Mouse (Mus musculus) limb, embryonic 14.5 days (tissue): ENCODE results near the gene Pakap. TPM values are rescaled to one million over a fixed set of nuclear protein-coding genes. Genes with fewer than 3 reads are reported as not detected.

ENCODE experiments used
- ATAC-seq: fragments of 200-750 bp; cut with Nextera tagmentation; 2 replicates; pipeline ENCODE4 v1.8.0; 2017; ENCODE audit warnings: low read depth, moderate number of reproducible peaks, moderate TSS enrichment; ENCODE audit not compliant: low FRiP score
- DNase-seq: peaks from one replicate; pipeline ENCODE4 v3.0.0-alpha.2; 2015; ENCODE audit warnings: low spot score
- H3K27ac ChIP-seq: fragments of 300-500 bp; sonication (generic); replicated peaks from 2 replicates; pipeline ENCODE4 v1.5.1; 2014; ENCODE audit warnings: low read depth, mild to moderate bottlenecking, low read length, moderate library complexity, mixed read lengths
- H3K27me3 ChIP-seq: fragments of 300-500 bp; sonication (generic); 2 replicates; pipeline ENCODE4 v1.6.1; 2014; ENCODE audit warnings: low read length, mixed read lengths; ENCODE audit not compliant: control insufficient read depth, insufficient read depth
- H3K36me3 ChIP-seq: fragments of 300-500 bp; sonication (generic); 2 replicates; pipeline ENCODE4 v1.6.1; 2014; ENCODE audit warnings: mild to moderate bottlenecking, low read length, moderate library complexity, mixed read lengths; ENCODE audit not compliant: control insufficient read depth, insufficient read depth
- H3K4me1 ChIP-seq: fragments of 300-500 bp; sonication (generic); 2 replicates; pipeline ENCODE4 v1.6.1; 2014; ENCODE audit warnings: antibody characterized with exemption, low read length, mixed read lengths; ENCODE audit not compliant: control insufficient read depth, insufficient read depth
- H3K4me2 ChIP-seq: fragments of 300-500 bp; sonication (generic); replicated peaks from 2 replicates; pipeline ENCODE4 v1.6.1; 2014; ENCODE audit warnings: low read depth, mild to moderate bottlenecking, low read length, moderate library complexity; ENCODE audit not compliant: severe bottlenecking
- H3K4me3 ChIP-seq: fragments of 300-500 bp; sonication (generic); replicated peaks from 2 replicates; pipeline ENCODE4 v1.5.1; 2014; ENCODE audit warnings: low read length
- H3K9ac ChIP-seq: fragments of 300-500 bp; sonication (generic); 2 replicates; pipeline ENCODE4 v1.6.1; 2014; ENCODE audit warnings: mild to moderate bottlenecking, low read depth, low read length, moderate library complexity; ENCODE audit not compliant: severe bottlenecking
- H3K9me3 ChIP-seq: fragments of 300-500 bp; sonication (generic); 2 replicates; pipeline ENCODE4 v1.6.1; 2016; ENCODE audit warnings: low read length; ENCODE audit not compliant: control insufficient read depth
- POLR2A ChIP-seq: fragments of 200-500 bp; IDR thresholded peaks from 2 replicates; pipeline ENCODE4 v1.8.0; 2012; ENCODE audit warnings: inconsistent platforms, mild to moderate bottlenecking, moderate library complexity, borderline replicate concordance; ENCODE audit not compliant: insufficient read depth, insufficient read length; ENCODE audit errors: extremely low read depth
- WGBS: fragments of 180-500 bp; shearing (Covaris S2); extraction: QIAGEN DNeasy Blood & Tissue Kit; methylation state at CpG from one replicate; pipeline ENCODE4 v1.1.7; 2014; 5-methylcytosine and 5-hydroxymethylcytosine counted together
- polyA plus RNA-seq, 2 experiments: library from polyadenylated mRNA; depleted of rRNA in 1 of 2; stranded (reverse) in 1 of 2; unstranded in 1 of 2; fragments of >200 nt; fragmentation: Nextera tagmentation in 1 of 2; extraction: Ambion mirVana in 1 of 2; gene quantifications; 2 replicates each; pipeline versions ENCODE4 v1.2.1 to v1.2.3; 2012 to 2014

Gene Pakap
- polyA plus RNA-seq, 2 experiments, result 6.4 to 26.9 TPM

DNA sequence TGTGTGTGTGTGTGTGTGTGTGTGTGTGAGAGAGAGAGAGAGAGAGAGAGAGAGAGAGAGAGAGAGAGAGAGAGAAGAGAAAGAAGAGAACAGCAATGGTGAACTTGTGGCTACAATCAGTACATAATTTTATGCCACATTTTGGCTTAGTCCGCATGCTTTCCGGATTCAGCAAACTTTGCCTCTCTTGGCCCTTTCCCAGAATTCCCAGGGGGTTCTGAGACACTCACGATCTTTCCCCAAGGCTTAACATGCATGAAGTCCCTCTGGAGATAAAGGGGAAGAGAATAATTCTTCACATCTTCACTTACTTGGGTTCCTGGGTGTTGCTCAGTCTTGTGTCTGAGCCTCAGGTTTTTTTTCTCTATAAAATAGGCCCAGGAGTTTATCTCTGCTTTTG, 2.2 kb downstream of the Pakap start:
- Histone ChIP-seq H3K4me2 (peak overlapping the region; percentile 83), H3K4me1 (peaks cover 28% of the 10 kb centered on the region), H3K27ac (no peak overlapping the region), H3K36me3 (no peaks in the 10 kb centered on the region), H3K9me3 (no peaks in the 10 kb centered on the region), H3K27me3 (no peaks in the 10 kb centered on the region), H3K9ac (no peak overlapping the region), H3K4me3 (peak overlapping the region; percentile 63)
- TF ChIP-seq POLR2A, result no peak
- WGBS, result 68% methylated on average over 3 of the region's 3 CpGs
- DNase-seq (no peak), ATAC-seq (no peak)

- Histone ChIP-seq H3K4me1 (peaks cover 12% of the 10 kb centered on the region), H3K4me3 (no peak overlapping the region), H3K9ac (no peak overlapping the region), H3K4me2 (no peak overlapping the region), H3K36me3 (no peaks in the 10 kb centered on the region), H3K9me3 (no peaks in the 10 kb centered on the region), H3K27me3 (no peaks in the 10 kb centered on the region), H3K27ac (no peak overlapping the region)
- ATAC-seq (no peak), DNase-seq (no peak)
- 86% methylated on average over 3 of the region's 3 CpGs for WGBS
- no peak for TF ChIP-seq POLR2A
These were observed 6.2 kb downstream of the Pakap start for GRCm38 (mm10) chr4:57574181-57574580.

DNA sequence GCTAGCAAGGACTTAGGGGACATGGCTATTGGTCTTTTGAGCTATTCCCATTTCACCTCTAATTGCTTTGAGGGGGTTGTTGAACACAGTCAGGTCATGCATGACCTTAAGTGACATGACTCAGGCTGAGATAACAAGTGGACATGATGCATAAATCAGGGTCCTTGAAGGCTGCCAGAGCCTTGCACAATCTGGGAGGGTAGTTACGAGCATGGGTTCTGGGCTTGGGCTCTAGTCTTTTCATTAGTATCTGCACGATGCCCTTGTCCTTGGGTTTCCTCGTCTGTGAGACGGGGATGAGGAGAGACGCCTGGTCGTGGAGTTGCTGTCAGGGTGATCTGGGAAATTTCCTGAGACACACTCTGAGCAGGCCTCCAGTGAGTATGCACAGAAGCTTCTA, 6.7 kb downstream of the Pakap start:
- Histone ChIP-seq H3K9ac (no peak overlapping the region), H3K4me3 (no peak overlapping the region), H3K4me1 (peaks cover 8% of the 10 kb centered on the region), H3K9me3 (no peaks in the 10 kb centered on the region), H3K27ac (no peak overlapping the region), H3K4me2 (no peak overlapping the region), H3K36me3 (no peaks in the 10 kb centered on the region), H3K27me3 (no peaks in the 10 kb centered on the region)
- TF ChIP-seq POLR2A, result no peak
- 75% methylated on average over 6 of the region's 6 CpGs for WGBS
- no peak for DNase-seq
- ATAC-seq, result no peak

- no peaks in the 10 kb centered on the region for H3K27me3 ChIP-seq
- H3K9me3 ChIP-seq, result no peaks in the 10 kb centered on the region
- no peak overlapping the region for H3K4me2 ChIP-seq
- 82% methylated on average over 5 of the region's 5 CpGs for WGBS
- H3K4me1 ChIP-seq, result no peaks in the 10 kb centered on the region
- no peak for ATAC-seq
- no peak for DNase-seq
- no peak overlapping the region for H3K27ac ChIP-seq
- no peak for TF ChIP-seq POLR2A
- H3K4me3 ChIP-seq, result no peak overlapping the region
- H3K36me3 ChIP-seq, result peaks cover 4% of the 10 kb centered on the region; the same call in 1 of the 2 replicates
- no peak overlapping the region for H3K9ac ChIP-seq
These were observed 7.7 kb downstream of the Pakap start for GRCm38 (mm10) chr4:57575686-57576085.

- DNase-seq, result no peak
- Histone ChIP-seq H3K4me2 (no peak overlapping the region), H3K4me1 (no peaks in the 10 kb centered on the region), H3K9me3 (no peaks in the 10 kb centered on the region), H3K9ac (no peak overlapping the region), H3K27me3 (no peaks in the 10 kb centered on the region), H3K27ac (no peak overlapping the region), H3K36me3 (peaks cover 4% of the 10 kb centered on the region; the same call in 1 of the 2 replicates), H3K4me3 (no peak overlapping the region)
- ATAC-seq, result no peak
- WGBS, result 83% methylated on average over 11 of the region's 11 CpGs
- no peak for TF ChIP-seq POLR2A
These were observed 8.1 kb downstream of the Pakap start for GRCm38 (mm10) chr4:57576095-57576494.

GRCm38 (mm10) chr4:57579683-57580082, 11.7 kb downstream of the Pakap start:
- H3K4me1 ChIP-seq, result 0 out of 2 replicates have a peak, but pooled peaks cover 2% of the 10 kb centered on the region
- DNase-seq (no peak), ATAC-seq (no peak)
- H3K4me2 ChIP-seq, result no peak overlapping the region
- 91% methylated on average over 10 of the region's 10 CpGs for WGBS
- no peak overlapping the region for H3K27ac ChIP-seq
- no peak for TF ChIP-seq POLR2A
- no peaks in the 10 kb centered on the region for H3K27me3 ChIP-seq
- H3K4me3 ChIP-seq, result no peak overlapping the region
- H3K9me3 ChIP-seq, result no peaks in the 10 kb centered on the region
- peaks cover 4% of the 10 kb centered on the region; the same call in 1 of the 2 replicates for H3K36me3 ChIP-seq
- H3K9ac ChIP-seq, result no peak overlapping the region
